Mouse (Mus musculus): ENCODE data around the gene Smndc1.

Smndc1 gene

DNA sequence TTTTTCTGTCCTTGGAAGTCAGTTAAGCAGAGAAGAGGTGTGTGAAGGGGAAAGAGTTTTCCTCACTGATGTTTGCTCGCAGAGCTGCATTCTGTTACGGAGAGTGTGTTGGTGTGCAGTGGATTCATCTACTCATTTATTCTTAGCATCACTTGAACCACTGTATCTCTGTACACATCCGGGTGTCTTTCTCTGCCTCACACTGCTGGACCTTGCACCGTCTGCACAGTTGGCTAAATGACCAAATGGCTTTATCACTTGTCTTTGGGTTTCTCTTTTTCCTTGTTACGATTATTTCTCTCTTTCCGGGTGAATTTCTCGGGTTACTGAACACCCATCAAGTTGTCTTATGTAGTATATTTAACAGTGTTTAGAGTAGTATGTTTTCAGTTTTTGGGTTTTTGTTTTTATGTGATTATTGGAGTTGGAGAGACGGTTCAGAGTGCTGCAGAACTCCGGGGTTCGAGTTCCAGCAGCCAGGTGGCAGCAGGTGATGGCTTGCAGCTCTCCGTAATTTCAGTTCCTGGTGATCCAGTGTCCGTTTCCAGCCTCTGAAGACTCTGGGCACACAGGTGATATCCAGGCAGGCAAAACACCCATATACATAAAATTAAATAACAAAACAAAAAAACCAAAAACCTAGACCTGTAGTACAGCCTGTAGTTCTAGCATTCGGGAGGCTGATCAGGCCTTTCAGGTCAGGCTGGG lies 47.0 kb downstream of the Smndc1 start:
- no peak for DNase-seq (ENCODE audit: low spot score)

- DNase-seq (ENCODE audit: low spot score): no peak
These were observed 50.0 kb downstream of the Smndc1 start for GRCm38 (mm10) chr19:53340423-53340822.

GRCm38 (mm10) chr19:53335241-53335640 lies 55.1 kb downstream of the Smndc1 start:
- DNase-seq (ENCODE audit: low spot score): no peak

DNA sequence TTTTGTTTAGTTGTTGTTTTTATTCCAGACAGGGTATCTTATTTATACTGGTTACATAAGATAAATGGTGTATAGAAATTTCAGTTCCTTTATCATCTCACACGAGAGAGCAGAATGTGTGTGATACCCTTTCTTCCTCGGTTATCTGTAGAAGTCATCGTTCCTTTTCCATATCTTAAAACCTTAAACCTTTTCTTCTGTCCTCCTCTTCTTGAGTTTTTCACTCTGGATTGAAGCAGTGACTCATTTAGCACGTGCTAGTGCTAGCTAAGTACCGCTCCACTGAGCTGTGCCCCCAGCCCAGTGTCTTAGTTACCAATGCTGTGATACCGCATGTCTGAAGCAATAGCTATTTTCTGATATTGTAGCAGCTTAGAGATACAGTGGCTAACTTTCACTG lies 56.6 kb downstream of the Smndc1 start:
- DNase-seq (ENCODE audit: low spot score): no peak

DNA sequence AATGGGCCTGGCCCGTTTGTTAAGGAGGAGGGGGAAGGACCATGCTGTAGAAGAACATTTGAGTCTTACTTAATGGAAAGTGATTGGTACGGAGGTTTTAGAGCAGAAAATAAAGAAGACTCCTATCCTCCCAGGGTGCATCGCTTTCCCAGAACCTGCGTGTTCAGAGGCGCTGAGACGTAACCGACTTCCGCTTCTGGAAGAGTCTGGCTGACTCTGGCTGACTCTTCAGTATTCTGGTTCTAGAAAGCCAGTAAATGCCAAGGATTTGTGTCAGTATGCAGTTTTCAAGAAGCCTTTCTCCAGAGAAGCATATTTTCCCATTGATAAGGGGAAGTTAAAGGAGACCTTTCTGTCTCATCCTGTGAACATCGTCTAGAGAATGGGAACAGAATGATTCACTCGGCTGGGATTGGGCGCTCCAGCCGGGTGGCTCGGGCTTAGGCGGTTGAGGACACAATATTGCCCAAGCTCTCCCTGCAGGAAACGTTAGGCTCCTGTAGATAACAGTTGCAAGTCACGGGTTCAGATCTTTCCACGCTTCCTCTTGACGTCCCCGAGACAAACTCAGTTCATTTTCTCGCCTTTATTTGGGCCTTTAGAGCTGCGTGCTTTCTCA lies 58.4 kb downstream of the Smndc1 start:
- DNase-seq (ENCODE audit: low spot score): no peak

GRCm38 (mm10) chr19:53329992-53330381 lies 60.4 kb downstream of the Smndc1 start:
- peak; percentile 50 for DNase-seq (ENCODE audit: low spot score)
